Mouse (Mus musculus) activated CD4-positive, CD25-positive, alpha-beta regulatory T cell, adult 4 months (primary cell): ENCODE measurements around the gene Enoph1. TPM values are rescaled to one million over a fixed set of nuclear protein-coding genes. Genes with fewer than 3 reads are reported as not detected.

ENCODE experiments used
- ATAC-seq: one replicate; pipeline ENCODE4 v1.8.0; 2017
- polyA plus RNA-seq, 2 experiments: library from polyadenylated mRNA; unstranded; fragments of 100-300 nt; shearing (Covaris generic); gene quantifications; one replicate each; pipeline ENCODE4 v1.2.1; 2017

The Enoph1 gene
- polyA plus RNA-seq, 2 experiments from 2014 or later, result 31.5 to 33.1 TPM

- ATAC-seq, result no peak
Observed at GRCm38 (mm10) chr5:100079931-100080275, 40.1 kb downstream of the Enoph1 start.

- ATAC-seq, result no peak
Observed at GRCm38 (mm10) chr5:100082006-100082405, 42.2 kb downstream of the Enoph1 start.

- no peak for ATAC-seq
Observed at GRCm38 (mm10) chr5:100083953-100084562, 44.3 kb downstream of the Enoph1 start.

GRCm38 (mm10) chr5:100085097-100085496 is 45.3 kb downstream of the Enoph1 start:
- no peak for ATAC-seq

GRCm38 (mm10) chr5:100090515-100091262 is 50.9 kb downstream of the Enoph1 start:
- ATAC-seq, result no peak

- no peak for ATAC-seq
Observed at GRCm38 (mm10) chr5:100091263-100091594, 51.4 kb downstream of the Enoph1 start.

GRCm38 (mm10) chr5:100091602-100092001 is 51.8 kb downstream of the Enoph1 start:
- no peak for ATAC-seq

GRCm38 (mm10) chr5:100096955-100097354 is 57.2 kb downstream of the Enoph1 start:
- no peak for ATAC-seq

- no peak for ATAC-seq
Observed at GRCm38 (mm10) chr5:100097967-100098366, 58.2 kb downstream of the Enoph1 start.

GRCm38 (mm10) chr5:100102395-100102794 is 62.6 kb downstream of the Enoph1 start:
- ATAC-seq, result no peak

- ATAC-seq, result no peak
Observed at GRCm38 (mm10) chr5:100108866-100109265, 69.1 kb downstream of the Enoph1 start.

- ATAC-seq, result no peak
Observed at GRCm38 (mm10) chr5:100109543-100110282, 69.9 kb downstream of the Enoph1 start.

GRCm38 (mm10) chr5:100110581-100110980 is 70.8 kb downstream of the Enoph1 start:
- ATAC-seq, result no peak

GRCm38 (mm10) chr5:100113403-100113802 is 73.6 kb downstream of the Enoph1 start:
- no peak for ATAC-seq

Other genes with a start within 250 kb of the Enoph1 start
- not detected for gene Vamp9, start 133.7 kb upstream of the Enoph1 start, polyA plus RNA-seq
- gene Hnrnpd, start 61.0 kb upstream of the Enoph1 start, polyA plus RNA-seq, result 10 to 100 TPM; 36.0 to 66.4 TPM
- not detected for gene 4930524J08Rik, start 60.9 kb upstream of the Enoph1 start, polyA plus RNA-seq
- gene Hnrnpdl, start 321 bp upstream of the Enoph1 start, polyA plus RNA-seq, result 100 to 1,000 TPM; 105 to 110 TPM
- not detected for gene Tmem150c, start 119.8 kb downstream of the Enoph1 start, polyA plus RNA-seq